Mouse (Mus musculus): ENCODE measurements around the gene Cdh12.

DNA sequence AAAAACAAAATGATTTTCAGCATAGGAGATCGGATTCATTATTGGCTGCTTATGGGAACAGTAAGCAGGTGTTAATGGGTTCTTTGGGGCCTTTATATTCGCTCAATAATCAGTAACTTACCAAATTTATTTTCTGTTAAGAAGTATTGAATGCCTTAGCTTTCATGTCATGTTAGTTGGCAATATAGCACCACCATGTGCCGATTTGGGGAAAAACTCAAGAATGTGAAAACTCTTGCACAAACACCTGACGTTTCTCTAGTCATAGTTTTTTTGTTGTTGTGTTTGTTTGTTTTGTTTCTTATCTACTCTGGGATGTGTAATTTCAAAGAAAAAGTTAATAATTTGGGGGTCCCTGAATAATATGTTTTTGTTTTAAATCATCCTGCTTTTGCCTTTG, 1081.7 kb downstream of the Cdh12 start:
- TF ChIP-seq CEBPB (IDR thresholded peaks at IDR 0.05; ENCODE audit: low read depth) (no peak), MAX (IDR thresholded peaks at IDR 0.05) (no peak)

All from C2C12 (cell line).